Mouse (Mus musculus) stomach, postnatal 0 days (tissue): ENCODE measurements around the gene Tbc1d24.

Source experiments
- CTCF ChIP-seq: IDR thresholded peaks from 2 replicates; pipeline ENCODE4 v1.5.1; 2016; ENCODE audit warnings: antibody characterized with exemption, low read depth, mild to moderate bottlenecking, moderate library complexity
- EP300 ChIP-seq: optimal IDR thresholded peaks from 2 replicates; pipeline ENCODE3; 2016; ENCODE audit warnings: antibody characterized with exemption

- no peak for TF ChIP-seq CTCF
- TF ChIP-seq EP300: no peak
Observed at GRCm38 (mm10) chr17:24157121-24157520, 48.2 kb downstream of the Tbc1d24 start.
